Mouse (Mus musculus) layer of hippocampus, adult 11-12 months (tissue): ENCODE measurements around the gene Ihh.

ENCODE experiments used
- DNase-seq: peaks from one replicate; pipeline ENCODE4 v3.0.0; 2022; ENCODE audit warnings: low spot score

Gene Ihh

GRCm38 (mm10) chr1:74941651-74942360, 9.7 kb downstream of the Ihh start:
- no peak for DNase-seq

GRCm38 (mm10) chr1:74939762-74940161, 11.7 kb downstream of the Ihh start:
- DNase-seq: no peak

GRCm38 (mm10) chr1:74936221-74936830, 15.1 kb downstream of the Ihh start:
- DNase-seq: no peak

- peak; percentile 60 for DNase-seq
These were observed 16.1 kb downstream of the Ihh start, which contains the start of gene Cfap65 for GRCm38 (mm10) chr1:74935402-74935801. Cfap65 (minus strand) TSS chr1:74935599.

- no peak for DNase-seq
These were observed 23.7 kb downstream of the Ihh start for GRCm38 (mm10) chr1:74927621-74928296.

- DNase-seq: peak; percentile 55
These were observed 24.8 kb downstream of the Ihh start for GRCm38 (mm10) chr1:74926721-74927120.

GRCm38 (mm10) chr1:74924464-74924863, 27.0 kb downstream of the Ihh start:
- DNase-seq: no peak

- no peak for DNase-seq
These were observed 35.8 kb downstream of the Ihh start for GRCm38 (mm10) chr1:74915706-74916105.

- no peak for DNase-seq
These were observed 49.3 kb downstream of the Ihh start for GRCm38 (mm10) chr1:74902191-74902590.

GRCm38 (mm10) chr1:74901686-74902085, 49.8 kb downstream of the Ihh start:
- peak; percentile 72 for DNase-seq

- DNase-seq: no peak
These were observed 50.9 kb downstream of the Ihh start for GRCm38 (mm10) chr1:74900341-74901285.

- no peak for DNase-seq
These were observed 52.6 kb downstream of the Ihh start for GRCm38 (mm10) chr1:74898656-74899431.

GRCm38 (mm10) chr1:74897976-74898375, 53.5 kb downstream of the Ihh start:
- no peak for DNase-seq
